Mouse (Mus musculus): ENCODE measurements around the gene Faim.

Gene Faim

GRCm38 (mm10) chr9:98985800-98986475 is at the start of gene Faim:
Gene Faim, plus strand, starts transcription at chr9:98986373.
- peak; percentile 99 for DNase-seq (ENCODE audit: low read depth)

GRCm38 (mm10) chr9:98939290-98939689 is 46.9 kb upstream of the Faim start:
- DNase-seq (ENCODE audit: low read depth), result no peak

- DNase-seq (ENCODE audit: low read depth), result no peak
Observed at GRCm38 (mm10) chr9:98952171-98953050, 33.8 kb upstream of the Faim start.

GRCm38 (mm10) chr9:98953291-98953690 is 32.9 kb upstream of the Faim start:
- DNase-seq (ENCODE audit: low read depth), result no peak

- DNase-seq (ENCODE audit: low read depth), result no peak
Observed at GRCm38 (mm10) chr9:98953830-98954229, 32.3 kb upstream of the Faim start.

GRCm38 (mm10) chr9:98954391-98955102 is 31.6 kb upstream of the Faim start:
- DNase-seq (ENCODE audit: low read depth), result no peak

- DNase-seq (ENCODE audit: low read depth), result no peak
Observed at GRCm38 (mm10) chr9:98955103-98955715, 31.0 kb upstream of the Faim start, which contains the start of gene Foxl2. Gene Foxl2, plus strand, starts transcription at chr9:98955288.

GRCm38 (mm10) chr9:98955716-98956224 is 30.4 kb upstream of the Faim start:
- no peak for DNase-seq (ENCODE audit: low read depth)

- DNase-seq (ENCODE audit: low read depth), result no peak
Observed at GRCm38 (mm10) chr9:98956591-98957381, 29.4 kb upstream of the Faim start.

- DNase-seq (ENCODE audit: low read depth), result no peak
Observed at GRCm38 (mm10) chr9:98957751-98958351, 28.3 kb upstream of the Faim start.

- DNase-seq (ENCODE audit: low read depth), result no peak
Observed at GRCm38 (mm10) chr9:98958628-98959027, 27.5 kb upstream of the Faim start.

- DNase-seq (ENCODE audit: low read depth), result no peak
Observed at GRCm38 (mm10) chr9:98959851-98960250, 26.3 kb upstream of the Faim start.

GRCm38 (mm10) chr9:98960348-98960747 is 25.8 kb upstream of the Faim start:
- DNase-seq (ENCODE audit: low read depth), result no peak

- DNase-seq (ENCODE audit: low read depth), result no peak
Observed at GRCm38 (mm10) chr9:98961591-98962477, 24.3 kb upstream of the Faim start.

GRCm38 (mm10) chr9:98962478-98963142 is 23.6 kb upstream of the Faim start:
- DNase-seq (ENCODE audit: low read depth), result no peak

GRCm38 (mm10) chr9:98963661-98964060 is 22.5 kb upstream of the Faim start:
- DNase-seq (ENCODE audit: low read depth), result no peak

GRCm38 (mm10) chr9:98965084-98965483 is 21.1 kb upstream of the Faim start:
- DNase-seq (ENCODE audit: low read depth), result no peak

- DNase-seq (ENCODE audit: low read depth), result no peak
Observed at GRCm38 (mm10) chr9:98973101-98973521, 13.1 kb upstream of the Faim start.

- no peak for DNase-seq (ENCODE audit: low read depth)
Observed at GRCm38 (mm10) chr9:98973561-98973960, 12.6 kb upstream of the Faim start.
